Mouse (Mus musculus): ENCODE results near the gene Caskin1. TPM values are rescaled to one million over a fixed set of nuclear protein-coding genes. Genes with fewer than 3 reads are reported as not detected.

Gene Caskin1
- polyA plus RNA-seq, 1 experiment from 2014 or later, result 55.0 TPM

GRCm38 (mm10) chr17:24506332-24507070 is 18.1 kb downstream of the Caskin1 start:
- WGBS, result 26% methylated on average over 36 of the region's 36 CpGs
- ATAC-seq (ENCODE audit: low FRiP score, low read depth), result 0 out of 2 replicates have a peak, but pooled peaks have one; percentile 5

GRCm38 (mm10) chr17:24507129-24507664 is 18.8 kb downstream of the Caskin1 start:
- Histone ChIP-seq H3K27ac (replicated peaks) (no peak overlapping the region), H3K9me3 (no peaks in the 10 kb centered on the region), H3K4me2 (no peak overlapping the region), H3K36me3 (peaks cover 78% of the 10 kb centered on the region), H3K4me1 (replicated peaks) (peaks cover 6% of the 10 kb centered on the region; the same call in 1 of the 2 replicates), H3K4me3 (no peak overlapping the region), H3K27me3 (no peaks in the 10 kb centered on the region), H3K9ac (no peak overlapping the region)
- 45% methylated on average over 19 of the region's 19 CpGs for WGBS
- no peak for ATAC-seq (ENCODE audit: low FRiP score, low read depth)

More at GRCm38 (mm10) chr17:24506332-24507070, 18.1 kb downstream of the Caskin1 start:
- H3K4me2 ChIP-seq, result no peak overlapping the region
- H3K36me3 ChIP-seq, result peaks cover 80% of the 10 kb centered on the region
- H3K27ac ChIP-seq (replicated peaks), result no peak overlapping the region; the same call in 1 of the 2 replicates
- H3K4me1 ChIP-seq (replicated peaks), result peaks cover 6% of the 10 kb centered on the region; the same call in 1 of the 2 replicates
- no peak overlapping the region for H3K9ac ChIP-seq
- no peak overlapping the region for H3K4me3 ChIP-seq
- H3K9me3 ChIP-seq, result no peaks in the 10 kb centered on the region
- no peaks in the 10 kb centered on the region for H3K27me3 ChIP-seq

DNA sequence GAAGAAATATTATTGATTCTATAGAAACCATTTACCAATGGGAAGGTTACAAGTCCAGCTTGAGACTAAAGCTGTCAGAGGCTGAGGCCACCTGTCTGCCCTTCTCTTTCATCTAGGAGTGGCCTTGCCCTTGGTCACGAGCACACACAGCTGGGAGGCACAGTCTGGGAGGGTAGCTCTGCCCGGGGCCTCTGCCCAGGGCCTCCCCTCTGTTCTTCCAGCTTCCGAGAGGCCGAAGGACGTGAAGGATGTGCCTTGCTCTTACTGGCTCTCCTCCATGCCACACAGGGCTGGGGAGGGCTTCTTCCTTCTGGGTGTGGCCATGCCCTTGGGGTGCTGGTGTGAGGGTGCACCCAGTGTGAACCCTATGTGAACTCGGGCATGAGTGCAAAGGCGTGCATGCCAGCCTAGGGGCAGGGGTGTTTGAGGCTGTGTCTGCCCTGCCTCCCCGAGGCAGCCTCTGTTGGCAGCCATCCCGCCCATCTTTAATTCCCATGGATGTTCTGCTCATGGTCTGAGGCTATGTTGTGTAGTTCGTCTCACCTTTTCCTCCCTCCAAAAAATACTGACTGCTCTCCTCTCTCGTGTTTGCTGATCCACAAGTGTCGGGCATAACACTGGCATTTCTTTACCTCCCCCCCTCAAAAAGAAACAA is 19.5 kb downstream of the Caskin1 start:
- no peak for ATAC-seq (ENCODE audit: low FRiP score, low read depth)
- peaks cover 75% of the 10 kb centered on the region for H3K36me3 ChIP-seq
- 80% methylated on average over 12 of the region's 12 CpGs for whole genome bisulfite sequencing

GRCm38 (mm10) chr17:24513609-24514008 is 25.2 kb downstream of the Caskin1 start:
- Histone ChIP-seq H3K4me2 (0 out of 2 replicates have a peak overlapping the region, but pooled peaks have one; percentile 11), H3K27me3 (no peaks in the 10 kb centered on the region), H3K9me3 (no peaks in the 10 kb centered on the region), H3K4me1 (replicated peaks) (no peaks in the 10 kb centered on the region), H3K36me3 (peaks cover 66% of the 10 kb centered on the region), H3K4me3 (no peak overlapping the region), H3K9ac (no peak overlapping the region), H3K27ac (replicated peaks) (no peak overlapping the region)
- ATAC-seq (ENCODE audit: low FRiP score, low read depth), result peak; percentile 62; the same call in 1 of the 2 replicates
- 48% methylated on average over 5 of the region's 5 CpGs for WGBS

More for the DNA sequence above, 19.5 kb downstream of the Caskin1 start:
- H3K4me3 ChIP-seq, result no peak overlapping the region
- H3K9ac ChIP-seq, result no peak overlapping the region
- no peaks in the 10 kb centered on the region for H3K27me3 ChIP-seq
- peaks cover 6% of the 10 kb centered on the region; the same call in 1 of the 2 replicates for H3K4me1 ChIP-seq (replicated peaks)
- H3K27ac ChIP-seq (replicated peaks), result no peak overlapping the region
- H3K4me2 ChIP-seq, result no peak overlapping the region
- no peaks in the 10 kb centered on the region for H3K9me3 ChIP-seq

- Histone ChIP-seq H3K27ac (replicated peaks) (0 out of 2 replicates have a peak overlapping the region, but pooled peaks have one; percentile 25), H3K27me3 (no peaks in the 10 kb centered on the region), H3K36me3 (peaks cover 62% of the 10 kb centered on the region), H3K4me2 (0 out of 2 replicates have a peak overlapping the region, but pooled peaks have one; percentile 11), H3K9me3 (no peaks in the 10 kb centered on the region), H3K9ac (no peak overlapping the region), H3K4me3 (no peak overlapping the region), H3K4me1 (replicated peaks) (no peaks in the 10 kb centered on the region)
- no peak for ATAC-seq (ENCODE audit: low FRiP score, low read depth)
- 89% methylated on average over 24 of the region's 24 CpGs for WGBS
These were observed 26.2 kb downstream of the Caskin1 start for GRCm38 (mm10) chr17:24514270-24515257.

- H3K4me1 ChIP-seq (replicated peaks), result peaks cover 7% of the 10 kb centered on the region
- no peak for ATAC-seq (ENCODE audit: low FRiP score, low read depth)
- no peak overlapping the region for H3K4me2 ChIP-seq
- no peaks in the 10 kb centered on the region for H3K27me3 ChIP-seq
- no peak overlapping the region for H3K27ac ChIP-seq (replicated peaks)
- no peak overlapping the region for H3K4me3 ChIP-seq
- H3K9ac ChIP-seq, result no peak overlapping the region
- H3K36me3 ChIP-seq, result peaks cover 23% of the 10 kb centered on the region
- no peaks in the 10 kb centered on the region for H3K9me3 ChIP-seq
- 97% methylated on average over 4 of the region's 4 CpGs for WGBS
These were observed 32.0 kb downstream of the Caskin1 start for GRCm38 (mm10) chr17:24520450-24520849.

DNA sequence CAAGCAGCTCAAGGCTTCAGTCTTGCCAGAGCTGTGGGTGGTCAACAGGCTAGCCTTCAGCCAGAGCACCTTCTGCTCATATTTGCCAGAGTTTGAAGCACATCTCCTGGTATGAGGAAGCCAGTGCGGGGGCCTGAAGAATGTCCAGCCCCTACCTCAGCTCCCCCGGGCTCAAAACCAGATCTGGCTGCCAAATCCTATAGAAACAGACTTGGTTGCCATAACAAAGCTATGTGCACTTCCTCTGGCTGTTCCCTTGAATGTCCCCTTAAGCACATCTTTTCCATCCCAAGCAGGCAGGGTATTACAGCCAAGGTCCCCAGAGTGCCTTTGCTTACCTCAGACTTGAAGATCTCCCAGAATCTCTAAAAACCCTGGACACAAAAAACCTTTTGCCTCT is 36.3 kb downstream of the Caskin1 start:
- WGBS, result 85% methylated on average over 2 of the region's 2 CpGs

GRCm38 (mm10) chr17:24527315-24527714 is 38.9 kb downstream of the Caskin1 start:
- Histone ChIP-seq H3K36me3 (no peaks in the 10 kb centered on the region), H3K4me1 (replicated peaks) (peaks cover 58% of the 10 kb centered on the region), H3K9ac (peak overlapping the region; percentile 90), H3K27me3 (no peaks in the 10 kb centered on the region), H3K4me2 (peak overlapping the region; percentile 60), H3K27ac (replicated peaks) (peak overlapping the region; percentile 85), H3K4me3 (peak overlapping the region; percentile 76), H3K9me3 (no peaks in the 10 kb centered on the region)
- WGBS, result 0% methylated on average over 14 of the region's 19 CpGs
- ATAC-seq (ENCODE audit: low FRiP score, low read depth), result no peak

More for the DNA sequence above, 36.3 kb downstream of the Caskin1 start:
- Histone ChIP-seq H3K27me3 (no peaks in the 10 kb centered on the region), H3K9ac (no peak overlapping the region), H3K9me3 (no peaks in the 10 kb centered on the region), H3K4me1 (replicated peaks) (peaks cover 33% of the 10 kb centered on the region), H3K4me2 (no peak overlapping the region), H3K27ac (replicated peaks) (no peak overlapping the region), H3K36me3 (no peaks in the 10 kb centered on the region), H3K4me3 (no peak overlapping the region)
- no peak for ATAC-seq (ENCODE audit: low FRiP score, low read depth)

DNA sequence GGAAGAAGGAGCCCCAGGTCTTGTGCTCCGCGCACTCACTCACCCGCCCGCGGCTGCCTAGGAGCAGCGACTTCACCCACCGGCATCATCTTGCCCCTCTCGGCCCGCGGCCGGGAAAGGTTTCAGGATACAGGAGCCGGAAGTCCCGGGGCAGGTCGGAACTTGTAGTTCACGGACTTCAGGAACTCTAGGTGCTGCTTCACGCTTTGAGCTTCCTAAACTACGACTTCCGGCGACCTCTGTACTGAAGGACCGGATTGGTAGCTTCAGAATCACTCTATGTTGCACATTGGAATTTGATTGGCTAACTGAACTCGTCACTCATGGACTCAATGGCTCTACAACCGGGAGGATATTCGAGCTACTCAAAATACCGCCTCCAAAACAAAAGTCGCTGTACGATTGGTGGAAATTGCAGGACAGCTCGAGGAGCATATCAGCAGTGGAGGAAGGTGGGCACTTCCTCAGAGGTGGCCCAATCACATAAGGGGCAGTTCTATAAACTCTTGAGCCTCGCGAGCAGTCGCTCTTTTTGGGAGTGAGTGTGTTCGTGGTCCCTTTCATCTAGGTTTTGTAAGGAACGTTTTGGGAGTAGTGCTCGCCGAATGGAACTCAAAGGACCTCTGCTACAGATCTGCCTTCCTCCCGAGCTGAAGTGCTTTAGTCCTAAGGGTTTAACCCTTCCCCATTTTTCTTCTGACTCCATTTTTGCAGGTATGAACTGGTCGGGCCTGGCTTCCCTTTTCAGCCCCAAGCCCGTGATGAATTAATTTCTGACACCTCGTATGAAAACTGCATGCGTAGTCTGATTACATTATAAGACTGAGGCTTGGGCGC is 39.5 kb downstream of the Caskin1 start, which contains the start of gene Traf7:
Gene Traf7 (minus strand): TSS at position 216 of the 837 bp plus-strand sequence.
- WGBS, result under 1% methylated on average over 40 of the region's 40 CpGs

GRCm38 (mm10) chr17:24528560-24528918 is 40.1 kb downstream of the Caskin1 start:
- no peak for ATAC-seq (ENCODE audit: low FRiP score, low read depth)
- Histone ChIP-seq H3K27ac (replicated peaks) (peak overlapping the region; percentile 87), H3K9ac (peak overlapping the region; percentile 74), H3K4me1 (replicated peaks) (peaks cover 71% of the 10 kb centered on the region), H3K36me3 (no peaks in the 10 kb centered on the region), H3K4me3 (peak overlapping the region; percentile 76), H3K27me3 (no peaks in the 10 kb centered on the region), H3K9me3 (no peaks in the 10 kb centered on the region), H3K4me2 (peak overlapping the region; percentile 82)
- WGBS, result under 1% methylated on average over 8 of the region's 8 CpGs

More for the DNA sequence above, 39.5 kb downstream of the Caskin1 start, which contains the start of gene Traf7:
- peak within 1 kb of the TSS; percentile 82 for H3K4me2 ChIP-seq
- peak within 1 kb of the TSS; percentile 87 for H3K27ac ChIP-seq (replicated peaks)
- ATAC-seq (ENCODE audit: low FRiP score, low read depth), result peak; percentile 98
- no peaks in the 10 kb centered on the region for H3K27me3 ChIP-seq
- H3K36me3 ChIP-seq, result no peaks in the 10 kb centered on the region
- H3K9ac ChIP-seq, result peak within 1 kb of the TSS; percentile 90
- H3K4me1 ChIP-seq (replicated peaks), result peaks cover 65% of the 10 kb centered on the region
- no peaks in the 10 kb centered on the region for H3K9me3 ChIP-seq
- H3K4me3 ChIP-seq, result peak within 1 kb of the TSS; percentile 76

All from hindbrain, embryonic 15.5 days (tissue).